Mouse (Mus musculus) bone marrow macrophage, adult 2 months (primary cell): Measurements from ENCODE around the gene Shc3.

Source experiments
- CTCF ChIP-seq: IDR thresholded peaks from 2 replicates; pipeline ENCODE4 v1.5.1; 2012; ENCODE audit warnings: low read depth, mild to moderate bottlenecking, low read length, moderate library complexity
- POLR2A ChIP-seq: IDR thresholded peaks from 2 replicates; pipeline ENCODE4 v1.6.1; 2012; ENCODE audit warnings: mild to moderate bottlenecking, low read depth, low read length, borderline replicate concordance

GRCm38 (mm10) chr13:51418942-51419451 lies 150.2 kb downstream of the Shc3 start:
- TF ChIP-seq POLR2A: no peak
- TF ChIP-seq CTCF: no peak
